Mouse (Mus musculus): ENCODE measurements around the gene Polr3gl. TPM values are rescaled to one million over a fixed set of nuclear protein-coding genes. Genes with fewer than 3 reads are reported as not detected.

Polr3gl gene
- polyA plus RNA-seq, 1 experiment from 2014 or later: 29.8 TPM

GRCm38 (mm10) chr3:96576690-96577541 is 17.1 kb downstream of the Polr3gl start, which contains the start of gene Gm16253:
Gene Gm16253, plus strand, starts transcription at chr3:96576984.
- Histone ChIP-seq H3K4me2 (ENCODE audit: low read depth, low read length) (peak within 1 kb of the TSS; percentile 52), H3K4me1 (ENCODE audit: control insufficient read depth, insufficient read depth, low read length) (peaks cover 27% of the 10 kb centered on the region), H3K36me3 (ENCODE audit: control insufficient read depth, insufficient read depth, low read length) (no peaks in the 10 kb centered on the region), H3K9ac (ENCODE audit: low read length) (peak within 1 kb of the TSS; percentile 55), H3K27me3 (ENCODE audit: control insufficient read depth, insufficient read depth, low read length) (no peaks in the 10 kb centered on the region), H3K27ac (ENCODE audit: low read length) (peak within 1 kb of the TSS; percentile 95), H3K9me3 (replicated peaks; ENCODE audit: control insufficient read depth, low read length) (no peaks in the 10 kb centered on the region), H3K4me3 (replicated peaks; ENCODE audit: low read length) (peak within 1 kb of the TSS; percentile 22)
- 13% methylated on average over 17 of the region's 17 CpGs for WGBS
- ATAC-seq (ENCODE audit: insufficient read depth, low FRiP score): peak; percentile 92

DNA sequence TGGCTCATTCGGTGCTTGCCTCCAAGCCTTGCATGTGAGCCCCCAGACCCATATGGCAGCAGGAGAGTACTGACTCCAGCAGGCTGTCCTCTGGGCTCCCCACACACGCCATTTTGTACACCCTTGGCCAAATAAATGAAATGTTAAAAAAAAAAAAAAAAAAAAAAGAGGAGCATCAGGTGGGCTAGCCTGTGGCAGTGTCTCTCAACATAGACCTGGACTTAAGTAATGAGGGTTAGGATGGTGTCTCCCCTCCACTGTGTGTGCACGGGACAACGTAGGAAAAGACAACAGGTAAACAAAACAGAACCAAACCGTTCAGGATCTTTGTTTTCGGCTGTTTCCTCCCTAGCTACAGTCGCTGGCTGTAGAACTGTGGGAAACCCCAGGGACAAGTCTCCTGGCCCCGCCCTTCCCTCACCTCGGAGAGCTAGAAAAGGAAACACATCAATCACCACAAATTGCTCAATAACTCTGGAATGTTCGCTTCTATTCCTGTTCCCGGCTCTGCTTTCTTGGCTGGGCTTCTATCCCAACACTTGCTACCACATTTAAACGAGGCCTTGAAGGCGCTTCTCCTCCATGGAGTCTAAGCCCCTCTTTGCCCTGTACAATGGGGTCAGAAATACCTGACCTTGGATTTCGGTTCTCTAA is 17.8 kb downstream of the Polr3gl start:
- H3K9ac ChIP-seq (ENCODE audit: low read length): peak overlapping the region; percentile 54
- ATAC-seq (ENCODE audit: insufficient read depth, low FRiP score): peak; percentile 59
- no peaks in the 10 kb centered on the region for H3K9me3 ChIP-seq (replicated peaks; ENCODE audit: control insufficient read depth, low read length)
- peak overlapping the region; percentile 52 for H3K4me2 ChIP-seq (ENCODE audit: low read depth, low read length)
- H3K27ac ChIP-seq (ENCODE audit: low read length): peak overlapping the region; percentile 95
- H3K36me3 ChIP-seq (ENCODE audit: control insufficient read depth, insufficient read depth, low read length): no peaks in the 10 kb centered on the region
- WGBS: 22% methylated on average over 14 of the region's 14 CpGs
- H3K4me3 ChIP-seq (replicated peaks; ENCODE audit: low read length): peak overlapping the region; percentile 22
- H3K27me3 ChIP-seq (ENCODE audit: control insufficient read depth, insufficient read depth, low read length): no peaks in the 10 kb centered on the region
- peaks cover 27% of the 10 kb centered on the region for H3K4me1 ChIP-seq (ENCODE audit: control insufficient read depth, insufficient read depth, low read length)

DNA sequence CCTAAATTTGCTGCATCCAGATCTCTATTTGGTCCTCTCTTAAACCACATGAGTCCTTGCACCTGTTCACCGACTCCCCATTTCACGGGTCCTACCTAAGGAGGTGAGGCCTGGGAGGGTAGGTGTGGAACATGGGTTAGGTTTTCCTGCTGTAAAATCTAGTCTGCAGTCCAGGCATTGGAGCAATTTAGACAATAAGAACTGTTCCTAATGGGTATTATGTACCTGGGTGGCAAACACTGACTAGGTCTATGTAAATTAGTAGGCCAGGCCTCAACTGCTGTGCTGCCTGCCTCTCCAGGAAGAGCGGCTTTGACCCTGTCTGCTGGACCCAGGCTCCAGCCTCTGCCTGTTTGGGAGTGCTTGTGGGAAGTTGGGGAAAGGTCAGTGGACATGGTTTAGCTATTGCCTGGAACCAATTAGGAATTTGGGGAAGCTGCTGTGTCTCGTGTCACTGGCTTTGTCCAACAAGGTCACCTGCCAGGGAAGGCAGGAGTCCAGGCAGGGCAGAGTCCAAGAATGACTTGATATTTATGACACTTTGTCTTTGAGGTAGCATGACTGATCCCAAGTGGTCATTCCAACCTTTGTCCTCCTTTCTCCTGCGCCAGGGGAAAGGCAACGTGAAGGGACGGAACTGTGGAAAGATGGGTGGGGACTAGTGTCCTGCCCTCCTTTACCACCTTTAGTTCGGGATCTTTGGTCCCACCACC is 18.6 kb downstream of the Polr3gl start:
- H3K4me3 ChIP-seq (replicated peaks; ENCODE audit: low read length): no peak overlapping the region
- no peaks in the 10 kb centered on the region for H3K9me3 ChIP-seq (replicated peaks; ENCODE audit: control insufficient read depth, low read length)
- 0 out of 2 replicates have a peak overlapping the region, but pooled peaks have one; percentile 11 for H3K9ac ChIP-seq (ENCODE audit: low read length)
- WGBS: 82% methylated on average over 8 of the region's 8 CpGs
- no peak overlapping the region; the same call in 1 of the 2 replicates for H3K4me2 ChIP-seq (ENCODE audit: low read depth, low read length)
- no peaks in the 10 kb centered on the region for H3K36me3 ChIP-seq (ENCODE audit: control insufficient read depth, insufficient read depth, low read length)
- no peaks in the 10 kb centered on the region for H3K27me3 ChIP-seq (ENCODE audit: control insufficient read depth, insufficient read depth, low read length)
- H3K27ac ChIP-seq (ENCODE audit: low read length): peak overlapping the region; percentile 95
- peaks cover 24% of the 10 kb centered on the region for H3K4me1 ChIP-seq (ENCODE audit: control insufficient read depth, insufficient read depth, low read length)
- no peak for ATAC-seq (ENCODE audit: insufficient read depth, low FRiP score)

DNA sequence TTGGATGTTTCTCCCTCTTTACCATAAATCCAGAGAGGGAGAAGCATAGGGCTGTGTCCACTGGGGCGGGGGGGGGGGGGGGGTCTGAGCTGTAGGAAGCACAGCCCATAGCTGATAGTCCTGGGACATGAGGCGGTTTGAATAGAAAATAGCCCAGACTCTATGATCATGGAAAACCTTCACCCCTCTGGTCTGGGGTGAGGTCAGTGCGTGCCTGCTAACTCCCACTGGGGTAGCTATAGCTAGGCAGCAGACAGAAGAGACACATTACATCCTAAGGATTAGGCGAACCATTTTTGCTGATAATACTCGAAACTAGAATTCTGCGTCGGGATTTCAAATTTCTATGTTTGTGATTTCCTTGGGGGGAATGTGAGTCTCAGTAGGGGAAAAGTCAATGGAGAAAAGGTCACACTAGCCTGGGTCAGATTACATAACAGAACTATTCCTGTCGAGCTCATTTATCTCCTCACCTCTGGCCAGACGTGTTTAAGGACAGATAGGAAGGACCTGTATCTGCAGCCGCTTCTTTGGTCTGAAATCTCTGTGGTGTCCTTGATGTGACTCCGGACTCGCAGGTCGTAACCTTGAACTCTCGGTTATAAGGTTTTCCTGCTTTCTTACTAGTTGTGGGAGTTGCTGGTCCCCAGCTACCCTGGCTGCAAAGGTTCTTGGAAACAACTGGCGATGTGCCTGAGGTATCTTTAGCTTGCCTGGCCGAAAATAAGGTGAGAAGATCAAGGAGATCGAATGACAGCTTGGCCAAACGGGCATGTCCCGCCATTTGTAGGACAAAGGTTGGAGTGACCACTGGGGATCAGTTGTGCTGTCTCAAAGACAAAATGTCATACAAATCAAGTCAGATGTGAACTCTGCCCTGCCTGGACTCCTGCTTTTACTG is 20.1 kb downstream of the Polr3gl start:
- Histone ChIP-seq H3K4me3 (replicated peaks; ENCODE audit: low read length) (no peak overlapping the region), H3K9ac (ENCODE audit: low read length) (no peak overlapping the region), H3K4me2 (ENCODE audit: low read depth, low read length) (no peak overlapping the region), H3K36me3 (ENCODE audit: control insufficient read depth, insufficient read depth, low read length) (no peaks in the 10 kb centered on the region), H3K9me3 (replicated peaks; ENCODE audit: control insufficient read depth, low read length) (no peaks in the 10 kb centered on the region), H3K4me1 (ENCODE audit: control insufficient read depth, insufficient read depth, low read length) (peaks cover 22% of the 10 kb centered on the region), H3K27ac (ENCODE audit: low read length) (peak overlapping the region; percentile 6; the same call in 1 of the 2 replicates), H3K27me3 (ENCODE audit: control insufficient read depth, insufficient read depth, low read length) (no peaks in the 10 kb centered on the region)
- ATAC-seq (ENCODE audit: insufficient read depth, low FRiP score): no peak
- 68% methylated on average over 18 of the region's 19 CpGs for WGBS

- Histone ChIP-seq H3K9ac (ENCODE audit: low read length) (no peak overlapping the region), H3K4me3 (replicated peaks; ENCODE audit: low read length) (no peak overlapping the region), H3K4me1 (ENCODE audit: control insufficient read depth, insufficient read depth, low read length) (peaks cover 14% of the 10 kb centered on the region), H3K9me3 (replicated peaks; ENCODE audit: control insufficient read depth, low read length) (no peaks in the 10 kb centered on the region), H3K36me3 (ENCODE audit: control insufficient read depth, insufficient read depth, low read length) (no peaks in the 10 kb centered on the region), H3K4me2 (ENCODE audit: low read depth, low read length) (no peak overlapping the region), H3K27me3 (ENCODE audit: control insufficient read depth, insufficient read depth, low read length) (no peaks in the 10 kb centered on the region), H3K27ac (ENCODE audit: low read length) (peak overlapping the region; percentile 28)
- ATAC-seq (ENCODE audit: insufficient read depth, low FRiP score): no peak
- WGBS: 72% methylated on average over 16 of the region's 16 CpGs
These were observed 21.9 kb downstream of the Polr3gl start for GRCm38 (mm10) chr3:96571896-96572698.

- Histone ChIP-seq H3K27me3 (ENCODE audit: control insufficient read depth, insufficient read depth, low read length) (no peaks in the 10 kb centered on the region), H3K4me1 (ENCODE audit: control insufficient read depth, insufficient read depth, low read length) (peaks cover 11% of the 10 kb centered on the region), H3K36me3 (ENCODE audit: control insufficient read depth, insufficient read depth, low read length) (no peaks in the 10 kb centered on the region), H3K9ac (ENCODE audit: low read length) (no peak overlapping the region), H3K4me3 (replicated peaks; ENCODE audit: low read length) (no peak overlapping the region), H3K4me2 (ENCODE audit: low read depth, low read length) (no peak overlapping the region), H3K27ac (ENCODE audit: low read length) (no peak overlapping the region; the same call in 1 of the 2 replicates), H3K9me3 (replicated peaks; ENCODE audit: control insufficient read depth, low read length) (no peaks in the 10 kb centered on the region)
- WGBS: 66% methylated on average over 2 of the region's 2 CpGs
- no peak for ATAC-seq (ENCODE audit: insufficient read depth, low FRiP score)
These were observed 22.6 kb downstream of the Polr3gl start for GRCm38 (mm10) chr3:96571336-96571735.

GRCm38 (mm10) chr3:96570643-96571042 is 23.3 kb downstream of the Polr3gl start:
- no peak for ATAC-seq (ENCODE audit: insufficient read depth, low FRiP score)
- Histone ChIP-seq H3K27me3 (ENCODE audit: control insufficient read depth, insufficient read depth, low read length) (no peaks in the 10 kb centered on the region), H3K4me1 (ENCODE audit: control insufficient read depth, insufficient read depth, low read length) (peaks cover 8% of the 10 kb centered on the region), H3K27ac (ENCODE audit: low read length) (peak overlapping the region; percentile 25; the same call in 1 of the 2 replicates), H3K4me3 (replicated peaks; ENCODE audit: low read length) (no peak overlapping the region), H3K9ac (ENCODE audit: low read length) (no peak overlapping the region), H3K9me3 (replicated peaks; ENCODE audit: control insufficient read depth, low read length) (no peaks in the 10 kb centered on the region), H3K36me3 (ENCODE audit: control insufficient read depth, insufficient read depth, low read length) (no peaks in the 10 kb centered on the region), H3K4me2 (ENCODE audit: low read depth, low read length) (no peak overlapping the region)
- WGBS: 60% methylated on average over 7 of the region's 7 CpGs
